Mouse (Mus musculus) layer of hippocampus, adult 2 months (tissue): ENCODE measurements at regions not wholly inside any gene's neighbourhood (a gene's known extent, or its start where the extent isn't known, plus 50 kb on each side); places are given as distances from the start of the nearest gene placed in this dataset.
A peak's percentile ranks its signal among the peaks of the same experiment; 100 is the strongest.

Experiments used
- DNase-seq, 2 experiments: peaks; one replicate each; pipeline ENCODE4 v3.0.0; 2022; ENCODE audit warnings: low spot score in 2 of 2
- H3K27ac ChIP-seq: fragments of 200-600 bp; 2 replicates; pipeline ENCODE4 v1.8.1; 2022
- H3K4me3 ChIP-seq: fragments of 200-600 bp; 2 replicates; pipeline ENCODE4 v1.8.1; 2022; ENCODE audit warnings: mild to moderate bottlenecking
- CTCF ChIP-seq: fragments of 200-600 bp; conservative IDR thresholded peaks from 2 replicates; pipeline ENCODE4 v1.8.1; 2022; ENCODE audit warnings: antibody characterized with exemption, mild to moderate bottlenecking, moderate library complexity

GRCm38 (mm10) chr1:176348129-176348528, 73.0 kb upstream of the Pld5 start:
- DNase-seq, result no peak
- TF ChIP-seq CTCF, result no peak
- Histone ChIP-seq H3K27ac (no peak overlapping the region), H3K4me3 (no peak overlapping the region)

GRCm38 (mm10) chr1:176331344-176331743, 56.2 kb upstream of the Pld5 start:
- peak; percentile 29; the same call in 1 of the 2 replicates for TF ChIP-seq CTCF
- DNase-seq, result no peak
- H3K27ac ChIP-seq, result no peak overlapping the region
- no peak overlapping the region for H3K4me3 ChIP-seq
